16 mouse cellular contexts compared by ENCODE assay signal in genomic region chr9:82709991-82710593, GRCm38 (mm10).
A peak's percentile ranks its signal among the peaks of the same experiment; 100 is the strongest.
DNase-seq lines count a peak whose midpoint lies in the region; ATAC-seq and TF ChIP-seq lines count a peak whose summit lies in the region.
"Had no signal": no experiment of that assay in that cellular context is flagged by ENCODE, and none has a peak within 500 bp of the region (broad histone marks: within the 10 kb centered on the region; RNA-seq: fewer than 3 reads in every experiment).

No protein-coding gene starts in this region.

- DNase-seq in gastrocnemius, adult 2 months: no peak
- DNase-seq in gastrocnemius, postnatal 14 days: no peak
- DNase-seq in neural tube, embryonic 11.5 days (ENCODE audit: low spot score): no peak
- DNase-seq in neural tube, embryonic 10.5 days (ENCODE audit: extremely low spot score, low spot score): no peak
- peak; percentile 31 for DNase-seq in forebrain, embryonic 14.5 days (ENCODE audit: low spot score)
- no peak for DNase-seq in adipocyte (ENCODE audit: low spot score)
- no peak for DNase-seq in adrenal gland, adult 18-20 months (ENCODE audit: low spot score in 2 of 2)
- DNase-seq: B cell, adult 2 months; cerebellum, adult 11 months; gastrocnemius, postnatal 10 days; heart, postnatal 36 days; kidney, postnatal 14 days; lung, adult 18-20 months; lung, postnatal 4 days had no signal

- no peak overlapping the region for H3K4me2 ChIP-seq in neural tube, embryonic 11.5 days (ENCODE audit: low read depth)
- H3K4me2 ChIP-seq in forebrain, embryonic 14.5 days (ENCODE audit: low read length): peak overlapping the region; percentile 20; the same call in 1 of the 2 replicates
- no peak overlapping the region for H3K4me2 ChIP-seq in neural tube, embryonic 14.5 days (ENCODE audit: low read depth, low read length)
- H3K4me2 ChIP-seq: heart, embryonic 11.5 days had no signal

- no peaks in the 10 kb centered on the region for H3K36me3 ChIP-seq in neural tube, embryonic 11.5 days (ENCODE audit: control insufficient read depth, insufficient read depth, low read length)
- no peaks in the 10 kb centered on the region for H3K36me3 ChIP-seq in forebrain, embryonic 14.5 days (ENCODE audit: control insufficient read depth, insufficient read depth, low read length)
- no peaks in the 10 kb centered on the region for H3K36me3 ChIP-seq in neural tube, embryonic 14.5 days (ENCODE audit: control insufficient read depth, insufficient read depth, low read length)

- peak; percentile 32; the same call in 1 of the 2 replicates for ATAC-seq in neural tube, embryonic 11.5 days (ENCODE audit: insufficient read depth, low FRiP score, low TSS enrichment)
- ATAC-seq in forebrain, embryonic 14.5 days: peak; percentile 48
- 0 out of 2 replicates have a peak, but pooled peaks have one; percentile 17 for ATAC-seq in neural tube, embryonic 14.5 days (ENCODE audit: low read depth)

- H3K4me1 ChIP-seq in neural tube, embryonic 11.5 days (ENCODE audit: control insufficient read depth, insufficient read depth, low read length): no peaks in the 10 kb centered on the region
- peaks cover 8% of the 10 kb centered on the region; the same call in 1 of the 2 replicates for H3K4me1 ChIP-seq in forebrain, embryonic 14.5 days (ENCODE audit: control insufficient read depth, insufficient read depth, low read length)
- no peaks in the 10 kb centered on the region for H3K4me1 ChIP-seq in neural tube, embryonic 14.5 days (ENCODE audit: control insufficient read depth, insufficient read depth, low read length)

- intact Hi-C loops in gastrocnemius, adult 2 months (cut with DNase I): no loop called here
- intact Hi-C loops in gastrocnemius, postnatal 14 days (cut with DNase I; ENCODE audit: low total_unique reads): no loop called here

- 75% methylated on average over 12 of the region's 12 CpGs for WGBS in neural tube, embryonic 11.5 days
- WGBS in forebrain, embryonic 14.5 days: 32% methylated on average over 12 of the region's 12 CpGs
- 60% methylated on average over 12 of the region's 12 CpGs for WGBS in neural tube, embryonic 14.5 days

- no peak overlapping the region for H3K27ac ChIP-seq in gastrocnemius, adult 2 months
- H3K27ac ChIP-seq in neural tube, embryonic 11.5 days (ENCODE audit: low read depth, low read length): no peak overlapping the region
- no peak overlapping the region for H3K27ac ChIP-seq in forebrain, embryonic 14.5 days (ENCODE audit: low read depth, low read length)
- H3K27ac ChIP-seq in neural tube, embryonic 14.5 days (ENCODE audit: low read depth, low read length): no peak overlapping the region

- TF ChIP-seq CTCF in gastrocnemius, adult 2 months (IDR thresholded peaks at IDR 0.05): no peak

- no peaks in the 10 kb centered on the region for H3K9me3 ChIP-seq in neural tube, embryonic 11.5 days (ENCODE audit: control insufficient read depth, low read length)
- H3K9me3 ChIP-seq in forebrain, embryonic 14.5 days (replicated peaks; ENCODE audit: control insufficient read depth, low read length): no peaks in the 10 kb centered on the region
- H3K9me3 ChIP-seq in neural tube, embryonic 14.5 days (ENCODE audit: control insufficient read depth, low read length): no peaks in the 10 kb centered on the region

- H3K27me3 ChIP-seq in neural tube, embryonic 11.5 days (ENCODE audit: control insufficient read depth, insufficient read depth, low read length): no peaks in the 10 kb centered on the region
- no peaks in the 10 kb centered on the region for H3K27me3 ChIP-seq in forebrain, embryonic 14.5 days (replicated peaks; ENCODE audit: control insufficient read depth, insufficient read depth, low read length)
- no peaks in the 10 kb centered on the region for H3K27me3 ChIP-seq in neural tube, embryonic 14.5 days (ENCODE audit: control insufficient read depth, insufficient read depth, low read length)

- peak overlapping the region; percentile 29 for H3K4me3 ChIP-seq in gastrocnemius, adult 2 months
- no peak overlapping the region for H3K4me3 ChIP-seq in neural tube, embryonic 11.5 days (ENCODE audit: low read depth, low read length)
- no peak overlapping the region for H3K4me3 ChIP-seq in forebrain, embryonic 14.5 days (ENCODE audit: low read depth, low read length)
- H3K4me3 ChIP-seq in neural tube, embryonic 14.5 days (ENCODE audit: low read depth, low read length): no peak overlapping the region

- no peak overlapping the region for H3K9ac ChIP-seq in neural tube, embryonic 11.5 days (ENCODE audit: low read length)
- H3K9ac ChIP-seq in forebrain, embryonic 14.5 days (ENCODE audit: low read length): no peak overlapping the region
- no peak overlapping the region for H3K9ac ChIP-seq in neural tube, embryonic 14.5 days (replicated peaks; ENCODE audit: low read depth, low read length)
